Mouse (Mus musculus): ENCODE data around the gene Trip10.
"Not testable (repeated sequence)": the region's sequence is repeated elsewhere in the genome, so short reads cannot be mapped to it uniquely, and the experiment has no call there.

Gene Trip10

GRCm38 (mm10) chr17:57264972-57265945 lies 16.0 kb downstream of the Trip10 start:
- DNase-seq: peak; percentile 50 to 51

GRCm38 (mm10) chr17:57267556-57268126 lies 18.4 kb downstream of the Trip10 start:
- DNase-seq: no peak

- no peak for DNase-seq
Measured at GRCm38 (mm10) chr17:57271301-57271700, 22.0 kb downstream of the Trip10 start.

- no peak for DNase-seq
Measured at GRCm38 (mm10) chr17:57273846-57274245, 24.6 kb downstream of the Trip10 start.

GRCm38 (mm10) chr17:57274686-57275085 lies 25.4 kb downstream of the Trip10 start:
- DNase-seq: no peak

GRCm38 (mm10) chr17:57275111-57275996 lies 26.1 kb downstream of the Trip10 start:
- peak; percentile 83 to 89 for DNase-seq

GRCm38 (mm10) chr17:57275997-57276351 lies 26.7 kb downstream of the Trip10 start:
- DNase-seq: peak in 1 of 2 experiments; percentile 16

- DNase-seq: peak; percentile 43 to 68
Measured at GRCm38 (mm10) chr17:57276634-57277121, 27.4 kb downstream of the Trip10 start.

GRCm38 (mm10) chr17:57277598-57278261 lies 28.5 kb downstream of the Trip10 start:
- not testable (repeated sequence) for DNase-seq

- no peak for DNase-seq
Measured at GRCm38 (mm10) chr17:57278537-57278936, 29.3 kb downstream of the Trip10 start.

- DNase-seq: peak; percentile 84 to 89
Measured at GRCm38 (mm10) chr17:57278943-57279590, 29.8 kb downstream of the Trip10 start, which contains the start of gene Vav1. Gene Vav1, plus strand, starts transcription at chr17:57279100.

- peak; percentile 56 to 61 for DNase-seq
Measured at GRCm38 (mm10) chr17:57279591-57280224, 30.5 kb downstream of the Trip10 start.

- peak in 1 of 2 experiments; percentile 23 for DNase-seq
Measured at GRCm38 (mm10) chr17:57280411-57280810, 31.2 kb downstream of the Trip10 start.

GRCm38 (mm10) chr17:57283906-57284305 lies 34.7 kb downstream of the Trip10 start:
- DNase-seq: no peak

GRCm38 (mm10) chr17:57285077-57285476 lies 35.8 kb downstream of the Trip10 start:
- DNase-seq: peak in 1 of 2 experiments; percentile 29

GRCm38 (mm10) chr17:57286718-57287355 lies 37.6 kb downstream of the Trip10 start:
- DNase-seq: no peak

- no peak for DNase-seq
Measured at GRCm38 (mm10) chr17:57289252-57289651, 40.0 kb downstream of the Trip10 start.

GRCm38 (mm10) chr17:57290001-57290670 lies 40.9 kb downstream of the Trip10 start:
- peak; percentile 23 to 35 for DNase-seq

GRCm38 (mm10) chr17:57290671-57291055 lies 41.4 kb downstream of the Trip10 start:
- no peak for DNase-seq

- DNase-seq: no peak
Measured at GRCm38 (mm10) chr17:57292302-57292701, 43.0 kb downstream of the Trip10 start.

All from spleen, adult 18-20 months (tissue).